Mouse (Mus musculus) G1E-ER4 (cell line): ENCODE results near the gene Abcg1. TPM values are rescaled to one million over a fixed set of nuclear protein-coding genes. Genes with fewer than 3 reads are reported as not detected.

Experiments used
- GATA1 ChIP-seq: IDR thresholded peaks from one replicate; pipeline ENCODE4 v1.8.0; 2012; ENCODE audit warnings: low read length, inconsistent platforms
- polyA plus RNA-seq: library from polyadenylated mRNA; stranded (reverse); fragments of >175 nt; gene quantifications from 2 replicates; pipeline ENCODE4 v1.2.3, GENCODE M21; 2012

Abcg1 gene
- polyA plus RNA-seq = not detected in 2 replicates

DNA sequence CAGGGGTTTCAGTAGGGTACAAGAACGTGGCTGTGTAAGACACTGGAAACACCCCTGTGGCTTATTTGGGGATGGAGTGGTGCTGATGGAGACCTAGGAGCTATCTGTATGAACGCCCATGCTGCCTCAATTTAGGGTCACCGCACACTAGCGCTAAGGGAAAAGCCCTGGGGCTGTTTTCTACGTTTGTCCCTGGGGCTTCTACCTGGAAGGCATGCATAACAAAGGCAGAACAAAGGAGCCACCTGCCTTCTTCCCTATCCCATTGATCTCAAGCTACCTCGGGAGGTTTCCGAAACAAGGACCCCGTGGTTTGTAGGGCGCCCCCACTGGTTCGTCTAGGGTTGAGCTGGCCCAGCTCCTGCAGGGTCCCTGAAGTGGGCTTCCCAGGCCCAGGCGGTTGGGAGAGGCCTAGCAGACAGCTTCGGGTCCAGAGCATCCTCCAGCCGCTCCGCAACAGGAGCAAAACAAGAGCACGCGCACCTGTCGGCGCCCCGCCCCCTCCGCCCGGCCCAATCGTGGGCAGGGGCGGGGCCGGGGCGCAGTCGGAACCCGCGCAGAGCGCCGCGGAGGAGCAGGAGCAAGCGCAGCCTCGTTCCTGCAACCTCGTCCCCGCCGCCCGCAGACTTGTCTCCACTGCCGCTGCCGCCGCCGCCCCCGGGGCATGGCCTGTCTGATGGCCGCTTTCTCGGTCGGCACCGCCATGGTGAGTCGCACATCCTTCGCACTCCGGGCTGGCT is at the start of gene Abcg1:
Abcg1 (plus strand) TSS at position 525 of the 740 bp plus-strand sequence.
- no peak for TF ChIP-seq GATA1

DNA sequence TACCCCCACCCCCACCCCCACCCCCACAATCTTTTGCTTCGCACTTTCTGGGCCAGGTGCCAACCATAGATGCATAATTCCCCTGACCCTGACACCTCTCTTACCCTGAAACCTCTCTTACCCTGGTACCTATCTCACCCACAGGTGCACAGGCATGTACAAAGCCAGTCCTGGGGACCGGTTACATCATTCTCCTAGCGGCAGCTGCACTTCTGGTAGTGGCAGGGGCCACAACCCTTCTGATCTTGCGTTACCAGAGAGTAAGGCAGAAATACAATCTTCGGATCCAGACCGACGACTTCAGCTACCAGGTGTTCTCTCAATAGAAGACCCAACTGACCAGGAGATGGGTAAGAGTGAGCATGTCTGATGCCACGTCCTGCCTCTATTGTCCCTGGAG is 49.1 kb upstream of the Abcg1 start:
- TF ChIP-seq GATA1 = no peak

DNA sequence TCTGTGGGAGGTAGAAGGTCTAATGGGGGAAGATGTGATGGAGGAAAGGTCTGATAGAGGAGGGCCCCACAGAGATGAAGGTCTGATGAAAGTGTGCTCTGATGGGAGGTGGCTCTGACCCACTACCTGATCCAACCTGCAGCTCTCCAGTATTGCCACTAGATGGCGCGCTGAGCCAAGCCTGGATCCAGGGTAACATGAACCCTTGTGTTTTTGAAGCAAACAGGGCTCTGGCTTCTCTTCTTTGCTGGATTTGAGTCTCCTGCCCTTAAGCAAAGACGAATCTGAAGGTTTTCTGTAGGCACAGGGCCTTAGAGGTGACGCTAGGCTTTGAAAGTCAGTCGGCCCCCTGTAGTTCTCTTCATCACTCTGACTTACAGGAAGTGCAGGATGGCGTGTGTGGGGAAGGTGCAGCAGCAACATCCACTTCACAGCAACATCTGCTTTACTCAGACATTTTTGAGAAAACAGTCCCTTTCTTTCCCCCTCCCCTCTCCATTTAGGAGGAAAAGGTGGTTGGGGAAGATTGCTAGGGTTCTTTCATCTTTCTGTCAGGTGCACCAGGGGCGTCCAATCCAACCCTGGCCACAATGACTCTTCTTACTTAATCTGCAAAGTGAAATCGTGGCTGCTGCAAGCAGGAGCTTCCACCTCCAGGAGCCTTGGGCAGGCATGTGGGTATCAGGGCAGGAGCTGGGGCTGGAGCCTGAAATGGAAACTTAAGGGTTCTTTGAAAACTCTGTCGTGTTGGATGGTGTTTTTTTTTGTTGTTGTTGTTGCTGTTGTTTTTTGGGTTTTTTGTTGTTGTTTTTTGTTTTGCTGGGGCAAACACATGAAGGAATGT is 45.7 kb upstream of the Abcg1 start:
- no peak for TF ChIP-seq GATA1

DNA sequence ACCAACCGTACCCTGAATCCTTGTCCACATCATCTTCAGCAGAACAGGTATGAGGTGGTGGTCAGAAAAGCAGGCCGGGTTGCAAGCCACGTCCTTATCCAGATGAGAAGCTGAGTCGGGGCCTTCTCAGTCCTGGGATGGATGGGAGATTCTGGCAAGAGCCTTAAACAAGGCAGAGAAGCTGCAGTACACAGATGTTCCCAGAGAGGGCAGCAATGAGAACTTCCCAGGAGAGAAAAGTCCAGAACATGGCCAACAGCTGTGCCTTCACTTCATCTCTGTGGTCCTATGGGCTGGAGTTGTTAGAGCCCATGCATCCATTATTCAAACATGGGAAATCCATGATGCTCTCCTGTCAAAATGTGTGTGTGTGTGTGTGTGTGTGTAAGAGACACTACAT is 39.2 kb upstream of the Abcg1 start:
- TF ChIP-seq GATA1 = no peak

DNA sequence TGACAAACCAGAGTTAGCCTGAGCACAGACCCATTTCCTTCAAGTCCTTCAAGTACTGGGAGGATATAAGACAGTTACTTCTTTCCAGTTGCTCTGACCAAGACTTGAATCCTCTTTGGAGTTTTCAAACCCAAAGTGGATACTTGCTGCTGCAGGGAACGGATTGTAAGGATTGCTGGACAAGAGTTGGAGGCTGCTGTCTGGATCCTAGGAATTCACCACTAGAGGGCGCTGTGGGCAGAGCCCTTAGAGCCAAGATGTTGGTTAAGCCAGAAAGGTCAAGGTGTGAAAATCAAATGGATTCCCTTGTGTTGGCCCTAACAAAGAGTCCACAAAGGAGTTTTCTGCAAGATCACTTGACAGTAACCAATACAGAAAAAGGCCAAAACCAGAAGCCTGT is 38.0 kb upstream of the Abcg1 start:
- TF ChIP-seq GATA1 = no peak

DNA sequence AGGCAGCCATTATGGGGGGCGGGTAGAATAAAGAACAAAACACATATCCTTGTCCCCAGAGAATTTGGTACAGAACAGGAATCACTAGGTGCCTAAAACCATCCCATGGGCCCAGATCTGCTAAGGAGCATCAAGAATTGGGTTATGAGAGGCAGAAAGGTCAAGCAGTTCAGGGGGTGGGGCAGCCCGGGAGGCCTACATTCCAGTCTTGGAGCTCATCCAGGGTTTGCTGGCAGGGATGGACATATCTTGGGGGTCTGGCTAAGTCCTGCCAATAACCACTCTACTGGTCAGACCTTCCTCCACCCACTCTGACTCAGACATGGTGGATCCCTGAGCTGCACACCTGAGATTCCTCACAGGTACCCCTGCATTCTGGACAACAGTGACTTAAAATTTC is 37.4 kb upstream of the Abcg1 start:
- TF ChIP-seq GATA1 = no peak

DNA sequence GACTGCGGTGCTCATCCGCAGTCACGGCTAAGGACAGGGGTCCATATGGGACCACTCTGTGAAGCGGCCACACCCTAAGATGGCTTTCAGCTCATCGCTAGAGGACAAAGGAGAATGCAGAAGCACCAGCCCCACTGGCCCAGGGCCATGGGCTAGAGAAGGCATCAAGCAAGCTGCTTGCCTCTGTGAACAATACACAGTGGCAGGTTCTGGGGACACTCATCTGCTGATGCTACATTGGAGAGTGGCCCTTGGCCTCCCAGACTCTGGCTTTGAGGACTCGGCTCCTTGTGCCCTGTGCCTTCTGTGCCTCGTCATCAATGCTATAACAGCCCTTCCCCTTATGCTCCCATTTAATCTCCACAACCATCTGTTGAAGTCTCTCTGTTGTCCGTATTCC is 36.2 kb upstream of the Abcg1 start:
- no peak for TF ChIP-seq GATA1

DNA sequence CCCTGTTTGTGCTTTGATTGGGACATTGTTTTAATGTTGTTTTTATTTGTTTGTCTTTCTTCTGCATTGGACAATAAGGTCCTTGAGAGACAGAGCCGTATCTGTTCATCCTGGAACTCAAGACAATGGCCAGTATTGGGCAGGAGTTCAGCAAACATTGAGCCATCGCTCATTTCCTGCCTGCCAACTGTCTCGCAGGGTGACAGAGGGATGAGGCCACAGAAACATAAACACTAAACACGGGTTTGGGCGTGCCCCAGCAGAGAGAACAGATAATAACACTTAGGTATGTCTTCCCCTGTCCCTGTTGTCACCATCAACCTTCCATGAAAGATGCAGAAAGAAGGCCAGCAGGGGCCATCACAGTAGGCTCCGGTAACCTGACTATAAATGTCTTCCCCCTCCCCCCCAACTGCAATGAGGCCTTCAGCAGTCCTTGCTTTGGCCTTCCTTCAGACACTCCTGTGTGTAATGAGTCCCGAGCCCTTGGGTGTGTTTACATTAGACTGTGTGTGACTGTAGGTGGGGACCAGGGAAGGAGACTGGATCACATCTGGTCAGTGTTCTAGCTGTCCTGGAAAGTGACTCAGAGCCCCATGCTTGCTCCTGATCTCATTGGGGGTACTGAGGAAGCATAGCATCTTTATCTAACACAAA is 33.2 kb upstream of the Abcg1 start:
- TF ChIP-seq GATA1 = no peak

DNA sequence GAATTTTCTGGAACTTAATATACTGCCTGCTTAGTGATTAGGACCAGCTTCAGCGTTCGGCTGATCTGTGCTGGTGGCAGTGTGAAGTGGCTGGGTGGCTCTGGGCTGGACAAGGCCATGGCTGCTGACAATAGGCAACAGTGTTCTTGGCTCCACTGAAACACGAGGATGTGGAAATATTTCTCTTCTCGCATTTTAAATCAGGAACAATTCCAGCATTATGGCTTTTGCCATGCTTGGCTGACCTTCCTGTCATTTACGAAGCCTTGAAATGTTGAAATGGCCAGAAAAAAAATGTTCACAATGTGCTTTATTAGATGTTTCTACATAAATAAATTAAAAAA is 32.7 kb upstream of the Abcg1 start:
- TF ChIP-seq GATA1 = no peak

DNA sequence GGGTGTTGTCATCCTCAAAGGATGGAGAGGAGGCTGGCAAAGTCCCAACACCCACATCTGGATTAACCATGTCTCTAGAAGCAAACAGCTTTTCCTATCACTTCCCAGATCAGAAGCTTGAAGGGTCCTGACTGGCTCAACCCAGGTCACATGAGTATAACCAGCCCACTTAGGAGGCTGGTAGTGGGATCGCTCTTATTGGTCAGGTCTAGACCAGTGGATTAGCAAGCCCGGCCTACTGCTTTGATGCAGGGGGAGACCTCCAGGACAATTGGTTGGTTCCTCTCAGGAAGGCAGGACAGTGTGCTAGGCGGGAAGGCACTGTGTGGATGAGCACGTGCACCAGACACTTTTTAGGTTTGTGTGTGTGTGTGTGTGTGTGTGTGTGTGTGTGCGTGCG is 30.5 kb upstream of the Abcg1 start:
- no peak for TF ChIP-seq GATA1

DNA sequence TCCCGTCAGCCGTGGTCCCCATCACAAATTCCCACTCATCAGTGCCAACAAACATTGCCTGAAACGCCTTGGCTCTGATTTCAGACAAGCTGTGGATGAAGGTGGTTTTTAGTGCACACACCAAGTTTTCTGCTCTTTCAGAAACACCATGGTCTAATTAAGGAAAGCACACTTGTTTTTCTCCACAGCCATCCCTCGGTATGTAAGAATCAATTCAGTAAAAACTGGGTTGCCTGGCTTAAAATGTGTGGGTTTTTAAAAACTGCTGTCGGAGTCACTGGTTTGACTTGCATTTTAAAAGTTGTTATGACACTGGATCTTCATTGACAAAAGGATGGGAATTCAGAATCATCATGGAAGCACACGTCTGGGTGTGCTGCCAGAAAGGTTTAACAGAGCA is 29.8 kb upstream of the Abcg1 start:
- no peak for TF ChIP-seq GATA1

DNA sequence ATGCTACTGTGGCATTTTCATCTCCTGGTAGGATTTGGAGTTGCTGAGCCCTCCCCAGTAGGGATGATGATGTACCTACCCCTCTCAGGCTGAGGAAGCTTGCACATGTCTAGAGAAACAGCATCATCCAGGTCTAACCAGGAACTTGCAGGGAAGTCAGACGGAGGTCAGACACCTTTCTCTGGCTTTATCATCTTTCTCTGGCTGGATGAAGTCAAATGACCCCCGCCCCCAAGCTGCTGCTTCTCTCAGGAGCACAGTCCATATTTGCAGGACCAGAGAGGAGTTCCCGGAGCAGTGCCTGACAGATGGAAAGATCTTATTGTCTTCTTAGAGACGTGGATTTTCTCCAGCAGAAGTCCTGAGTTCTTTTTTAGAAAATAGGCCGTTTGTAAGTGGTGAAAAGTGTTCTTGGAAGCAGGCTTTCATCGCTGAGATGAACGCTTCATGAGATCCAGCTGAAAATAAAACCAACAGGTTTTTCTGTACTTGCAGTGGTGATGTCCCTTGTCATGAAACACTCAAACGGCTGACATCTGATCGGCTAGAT is 28.6 kb upstream of the Abcg1 start:
- TF ChIP-seq GATA1 = no peak

DNA sequence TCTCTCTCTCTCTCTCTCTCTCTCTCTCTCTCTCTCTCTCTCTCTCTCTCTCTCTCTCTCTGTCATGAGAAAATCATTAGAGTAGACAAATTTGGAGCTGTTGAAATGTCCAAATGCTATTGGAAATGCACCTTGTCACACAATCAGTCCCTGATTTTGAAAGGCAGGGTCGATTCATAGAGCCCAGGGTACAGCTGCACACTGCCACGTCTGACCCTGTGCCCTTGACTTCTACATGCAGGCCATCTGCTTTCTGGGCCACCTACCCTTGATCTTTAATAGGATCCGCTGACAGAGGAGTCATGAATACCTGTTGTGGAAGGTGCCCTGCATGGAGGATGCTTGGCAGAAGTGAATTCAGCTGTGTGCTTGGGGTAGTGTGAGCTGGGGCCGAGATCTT is 28.1 kb upstream of the Abcg1 start:
- no peak for TF ChIP-seq GATA1

DNA sequence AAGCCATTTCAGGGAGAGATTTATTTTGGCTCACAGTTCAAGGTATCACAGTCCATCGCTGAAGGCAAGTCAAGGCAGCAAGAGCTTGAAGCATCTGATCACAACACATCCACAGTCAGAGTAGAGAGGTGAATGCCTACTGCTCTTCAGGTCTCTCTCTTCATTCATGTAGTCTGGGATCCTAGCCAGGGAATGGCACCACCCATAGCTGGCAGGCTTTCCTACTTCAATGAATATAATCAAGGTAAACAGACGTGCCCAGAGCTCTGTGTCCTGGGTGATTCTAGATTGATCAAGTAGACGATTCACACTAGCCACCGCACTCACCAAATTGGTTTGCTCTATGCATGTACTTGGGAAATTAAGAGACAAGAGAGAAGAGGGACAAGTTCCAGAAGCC is 25.1 kb upstream of the Abcg1 start:
- no peak for TF ChIP-seq GATA1

DNA sequence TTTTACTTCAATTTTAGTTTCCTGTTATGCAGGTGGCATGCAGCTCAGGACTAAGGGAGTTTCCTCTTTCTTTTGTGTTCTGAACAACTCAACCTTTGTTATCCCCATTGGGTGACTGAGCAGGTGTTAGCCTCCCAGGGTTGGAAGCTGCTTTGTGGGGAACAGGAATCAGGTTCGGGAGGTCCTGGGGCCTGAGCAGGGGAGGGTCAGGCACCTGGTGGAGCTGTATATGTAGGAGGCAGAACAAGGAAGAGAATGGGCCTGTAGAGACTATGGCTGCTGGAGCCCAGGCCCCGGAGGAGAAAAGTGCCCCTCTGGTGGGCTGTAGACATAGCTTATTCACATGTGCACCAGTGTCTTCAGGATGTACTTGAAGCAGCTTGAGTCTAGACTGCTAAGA is 24.2 kb upstream of the Abcg1 start:
- TF ChIP-seq GATA1 = no peak

DNA sequence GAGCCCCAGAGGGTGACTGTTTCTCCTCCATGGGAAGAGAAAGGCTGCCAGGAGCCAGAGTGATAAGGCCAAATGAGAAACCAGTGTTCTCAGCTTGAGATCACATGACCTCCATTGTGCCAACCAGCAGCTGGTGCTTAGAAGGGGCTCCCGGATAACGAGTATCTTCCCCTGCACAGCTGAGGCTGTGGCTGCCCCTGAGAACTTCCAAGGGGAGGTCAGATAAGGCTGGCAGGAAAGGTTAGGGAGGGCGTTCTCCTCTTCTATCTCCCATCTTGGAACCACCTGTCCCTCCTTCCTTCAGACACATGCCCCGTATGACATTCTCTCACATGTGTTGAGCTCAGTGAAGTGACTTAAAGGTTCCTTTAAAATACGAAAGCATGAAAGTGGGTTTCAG is 23.3 kb upstream of the Abcg1 start:
- TF ChIP-seq GATA1 = no peak
